Mouse (Mus musculus): ENCODE results near the gene Aco1.

DNA sequence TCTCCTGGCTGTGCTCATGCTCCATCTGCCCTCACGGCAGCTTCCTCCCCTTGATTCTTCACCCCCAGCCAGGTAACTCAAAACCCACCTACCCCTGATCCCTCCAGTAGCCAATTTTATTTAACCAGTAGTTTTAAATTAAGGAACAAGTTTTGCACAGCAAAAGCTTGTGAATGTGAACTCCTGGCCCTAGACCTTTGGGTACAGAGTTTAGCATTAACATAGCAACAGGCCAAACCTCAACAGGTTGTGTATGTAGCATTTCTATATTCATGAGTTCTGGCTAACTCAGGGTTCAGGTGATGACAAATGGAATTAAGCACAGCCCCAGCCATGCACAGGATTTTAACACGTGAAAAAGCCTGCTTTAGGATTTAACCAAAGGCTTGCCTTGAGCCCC, 49.4 kb downstream of the Aco1 start:
- no peak for TF ChIP-seq CTCF (IDR thresholded peaks at IDR 0.05; ENCODE audit: extremely low read depth, insufficient read length, insufficient replicate concordance, low read depth, low read length)
- TF ChIP-seq POLR2A (IDR thresholded peaks at IDR 0.05; ENCODE audit: low read depth, low read length), result no peak

Measured in small intestine, adult 2 months (tissue).